In genomic region chr4:145286369-145287120, GRCm38 (mm10) we compare ENCODE assay signal across 8 mouse cellular contexts. TPM values are rescaled to one million over a fixed set of nuclear protein-coding genes. Genes with fewer than 3 reads are reported as not detected.
A peak's percentile ranks its signal among the peaks of the same experiment; 100 is the strongest.
DNase-seq lines count a peak whose midpoint lies in the region; ATAC-seq and TF ChIP-seq lines count a peak whose summit lies in the region.

No protein-coding gene starts in this region.

- H3K27me3 ChIP-seq in heart, embryonic 12.5 days (replicated peaks): no peaks in the 10 kb centered on the region
- H3K27me3 ChIP-seq in kidney, embryonic 16.5 days (ENCODE audit: insufficient read depth, low read length): no peaks in the 10 kb centered on the region
- no peaks in the 10 kb centered on the region for H3K27me3 ChIP-seq in limb, embryonic 14.5 days (ENCODE audit: control insufficient read depth, insufficient read depth, low read length)
- H3K27me3 ChIP-seq in midbrain, postnatal 0 days (ENCODE audit: insufficient read depth, low read length): no peaks in the 10 kb centered on the region
- H3K27me3 ChIP-seq in stomach, embryonic 14.5 days (ENCODE audit: control insufficient read depth, insufficient read depth, low read length): no peaks in the 10 kb centered on the region

- no peaks in the 10 kb centered on the region for H3K9me3 ChIP-seq in heart, embryonic 12.5 days (replicated peaks)
- no peaks in the 10 kb centered on the region for H3K9me3 ChIP-seq in kidney, embryonic 16.5 days (ENCODE audit: low read length)
- no peaks in the 10 kb centered on the region for H3K9me3 ChIP-seq in limb, embryonic 14.5 days (ENCODE audit: control insufficient read depth, low read length)
- no peaks in the 10 kb centered on the region for H3K9me3 ChIP-seq in midbrain, postnatal 0 days (ENCODE audit: low read length)
- H3K9me3 ChIP-seq in stomach, embryonic 14.5 days (ENCODE audit: control insufficient read depth, low read depth, low read length): no peaks in the 10 kb centered on the region

- no peak overlapping the region for H3K4me2 ChIP-seq in heart, embryonic 12.5 days
- no peak overlapping the region for H3K4me2 ChIP-seq in kidney, embryonic 16.5 days (replicated peaks; ENCODE audit: low read depth, low read length)
- no peak overlapping the region for H3K4me2 ChIP-seq in limb, embryonic 14.5 days (replicated peaks; ENCODE audit: low read depth, low read length, severe bottlenecking)
- no peak overlapping the region for H3K4me2 ChIP-seq in midbrain, postnatal 0 days (ENCODE audit: low read depth, low read length, poor library complexity, severe bottlenecking)
- H3K4me2 ChIP-seq in stomach, embryonic 14.5 days (replicated peaks; ENCODE audit: low read depth, low read length): no peak overlapping the region

- no peak overlapping the region for H3K4me3 ChIP-seq in heart, embryonic 12.5 days
- H3K4me3 ChIP-seq in kidney, embryonic 16.5 days (ENCODE audit: low read length): no peak overlapping the region
- H3K4me3 ChIP-seq in limb, embryonic 14.5 days (replicated peaks; ENCODE audit: low read length): no peak overlapping the region
- H3K4me3 ChIP-seq in midbrain, postnatal 0 days (ENCODE audit: low read depth, low read length): no peak overlapping the region
- H3K4me3 ChIP-seq in stomach, embryonic 14.5 days (ENCODE audit: low read depth, low read length): no peak overlapping the region

- no peak overlapping the region for H3K27ac ChIP-seq in heart, embryonic 12.5 days (ENCODE audit: poor library complexity, severe bottlenecking)
- H3K27ac ChIP-seq in kidney, embryonic 16.5 days (ENCODE audit: low read length): no peak overlapping the region
- H3K27ac ChIP-seq in limb, embryonic 14.5 days (replicated peaks; ENCODE audit: low read depth, low read length): no peak overlapping the region
- H3K27ac ChIP-seq in midbrain, postnatal 0 days (ENCODE audit: low read depth, low read length): no peak overlapping the region
- H3K27ac ChIP-seq in stomach, embryonic 14.5 days (ENCODE audit: low read length): no peak overlapping the region

- H3K4me1 ChIP-seq in heart, embryonic 12.5 days (replicated peaks): 0 out of 2 replicates have a peak, but pooled peaks cover 2% of the 10 kb centered on the region
- no peaks in the 10 kb centered on the region for H3K4me1 ChIP-seq in kidney, embryonic 16.5 days (ENCODE audit: insufficient read depth, low read length)
- no peaks in the 10 kb centered on the region for H3K4me1 ChIP-seq in limb, embryonic 14.5 days (ENCODE audit: control insufficient read depth, insufficient read depth, low read length)
- no peaks in the 10 kb centered on the region for H3K4me1 ChIP-seq in midbrain, postnatal 0 days (ENCODE audit: insufficient read depth, low read length)
- no peaks in the 10 kb centered on the region for H3K4me1 ChIP-seq in stomach, embryonic 14.5 days (ENCODE audit: control insufficient read depth, insufficient read depth, low read length)

- TF ChIP-seq POLR2A in limb, embryonic 14.5 days (IDR thresholded peaks at IDR 0.05; ENCODE audit: borderline replicate concordance, extremely low read depth, insufficient read depth, insufficient read length): no peak

- peak; percentile 91 for TF ChIP-seq CTCF in midbrain, postnatal 0 days (IDR thresholded peaks at IDR 0.05)

- H3K36me3 ChIP-seq in heart, embryonic 12.5 days: no peaks in the 10 kb centered on the region
- H3K36me3 ChIP-seq in kidney, embryonic 16.5 days (ENCODE audit: insufficient read depth, low read length): no peaks in the 10 kb centered on the region
- no peaks in the 10 kb centered on the region for H3K36me3 ChIP-seq in limb, embryonic 14.5 days (ENCODE audit: control insufficient read depth, insufficient read depth, low read length)
- no peaks in the 10 kb centered on the region for H3K36me3 ChIP-seq in midbrain, postnatal 0 days (ENCODE audit: insufficient read depth, low read length)
- no peaks in the 10 kb centered on the region for H3K36me3 ChIP-seq in stomach, embryonic 14.5 days (ENCODE audit: control insufficient read depth, insufficient read depth, low read length)

- no peak overlapping the region for H3K9ac ChIP-seq in heart, embryonic 12.5 days
- no peak overlapping the region for H3K9ac ChIP-seq in kidney, embryonic 16.5 days (replicated peaks; ENCODE audit: low read length)
- no peak overlapping the region for H3K9ac ChIP-seq in limb, embryonic 14.5 days (ENCODE audit: low read depth, low read length, severe bottlenecking)
- no peak overlapping the region for H3K9ac ChIP-seq in midbrain, postnatal 0 days (replicated peaks; ENCODE audit: low read length, poor library complexity, severe bottlenecking)
- no peak overlapping the region for H3K9ac ChIP-seq in stomach, embryonic 14.5 days (replicated peaks; ENCODE audit: low read depth, low read length)

- peak; percentile 81 for DNase-seq in CD4-positive helper T cell, adult 2 months (ENCODE audit: low read depth, low spot score)
- DNase-seq in adrenal gland, adult 2 months: peak; percentile 73
- peak; percentile 83 for DNase-seq in limb, embryonic 14.5 days (ENCODE audit: low spot score)
- peak; percentile 86 for DNase-seq in midbrain, postnatal 0 days (ENCODE audit: low spot score)

- peak; percentile 69; the same call in 1 of the 2 replicates for ATAC-seq in erythroblast, adult 5-6 weeks (replicated peaks; ENCODE audit: low FRiP score, poor library complexity, severe bottlenecking)
- ATAC-seq in heart, embryonic 12.5 days (ENCODE audit: insufficient number of reproducible peaks, low FRiP score): 0 out of 2 replicates have a peak, but pooled peaks have one; percentile 48
- peak; percentile 59; the same call in 1 of the 2 replicates for ATAC-seq in kidney, embryonic 16.5 days (ENCODE audit: low FRiP score, low TSS enrichment)
- ATAC-seq in limb, embryonic 14.5 days (ENCODE audit: low FRiP score, low read depth): peak; percentile 37; the same call in 1 of the 2 replicates
- ATAC-seq in midbrain, postnatal 0 days (ENCODE audit: low FRiP score): peak; percentile 67
- peak; percentile 53; the same call in 1 of the 2 replicates for ATAC-seq in stomach, embryonic 14.5 days (ENCODE audit: insufficient number of reproducible peaks, insufficient read depth, low FRiP score, low read depth)

- 47% methylated on average over 4 of the region's 4 CpGs for WGBS in heart, embryonic 12.5 days
- 46% methylated on average over 4 of the region's 4 CpGs for WGBS in kidney, embryonic 16.5 days
- WGBS in limb, embryonic 14.5 days: 43% methylated on average over 4 of the region's 4 CpGs
- 48% methylated on average over 4 of the region's 4 CpGs for WGBS in midbrain, postnatal 0 days
- 46% methylated on average over 4 of the region's 4 CpGs for WGBS in stomach, embryonic 14.5 days

RNA-seq across cellular contexts. Expression of gene Tnfrsf8, which starts 28.4 kb away (rescaled TPM):
- total RNA-seq in adrenal gland, adult 2 months (2021): under 1 TPM; 0.28 to 0.40 TPM
- polyA plus RNA-seq in adrenal gland, adult 2 months (2012; rRNA removed): 0.25 and 0.28 TPM in 2 replicates
- total RNA-seq in erythroblast, adult 5-6 weeks (2015; ENCODE audit: low replicate concordance): 0.21 TPM in 1 of 2 replicates, not detected in the other
- 0.26 TPM in 1 of 2 replicates, not detected in the other for total RNA-seq in erythroblast, adult 5-6 weeks (2017; ENCODE audit: low replicate concordance)
- not detected in 2 replicates for polyA plus RNA-seq in heart, embryonic 12.5 days (2016; fragmentation: Nextera tagmentation; extraction: Ambion mirVana)
- polyA plus RNA-seq in kidney, embryonic 16.5 days (2015; fragmentation: Nextera tagmentation; extraction: Ambion mirVana): 0.06 TPM in 1 of 2 replicates, not detected in the other
- 0.16 and 0.19 TPM in 2 replicates for polyA plus RNA-seq in limb, embryonic 14.5 days (2012; rRNA removed)
- 0.10 and 0.14 TPM in 2 replicates for polyA plus RNA-seq in limb, embryonic 14.5 days (2014; fragmentation: Nextera tagmentation; extraction: Ambion mirVana)
- total RNA-seq in midbrain, postnatal 0 days (2014; rRNA removed): 3.3 and 3.7 TPM in 2 replicates
- 3.0 TPM in 2 replicates for polyA plus RNA-seq in midbrain, postnatal 0 days (2015; fragmentation: Nextera tagmentation; extraction: Ambion mirVana)
- polyA plus RNA-seq in stomach, embryonic 14.5 days (2014; fragmentation: Nextera tagmentation; extraction: Ambion mirVana): 0.13 and 0.20 TPM in 2 replicates

RNA-seq across cellular contexts. Expression of gene Tnfrsf1b, which starts 39.9 kb away (rescaled TPM):
- 10 to 100 TPM in 1 of 2 experiments, 1 to 10 TPM in 1; 6.9 to 10.6 TPM for total RNA-seq in adrenal gland, adult 2 months (2021)
- 13.2 and 14.7 TPM in 2 replicates for polyA plus RNA-seq in adrenal gland, adult 2 months (2012; rRNA removed)
- total RNA-seq in erythroblast, adult 5-6 weeks (2015; ENCODE audit: low replicate concordance): 10.6 and 19.9 TPM in 2 replicates
- 10.0 and 12.1 TPM in 2 replicates for total RNA-seq in erythroblast, adult 5-6 weeks (2017; ENCODE audit: low replicate concordance)
- 3.8 and 4.1 TPM in 2 replicates for polyA plus RNA-seq in heart, embryonic 12.5 days (2016; fragmentation: Nextera tagmentation; extraction: Ambion mirVana)
- 3.4 and 3.7 TPM in 2 replicates for polyA plus RNA-seq in kidney, embryonic 16.5 days (2015; fragmentation: Nextera tagmentation; extraction: Ambion mirVana)
- polyA plus RNA-seq in limb, embryonic 14.5 days (2012; rRNA removed): 3.5 and 5.4 TPM in 2 replicates
- polyA plus RNA-seq in limb, embryonic 14.5 days (2014; fragmentation: Nextera tagmentation; extraction: Ambion mirVana): 3.8 and 3.9 TPM in 2 replicates
- 7.1 and 7.5 TPM in 2 replicates for total RNA-seq in midbrain, postnatal 0 days (2014; rRNA removed)
- 2.6 and 2.8 TPM in 2 replicates for polyA plus RNA-seq in midbrain, postnatal 0 days (2015; fragmentation: Nextera tagmentation; extraction: Ambion mirVana)
- 3.2 and 3.6 TPM in 2 replicates for polyA plus RNA-seq in stomach, embryonic 14.5 days (2014; fragmentation: Nextera tagmentation; extraction: Ambion mirVana)
